Mouse (Mus musculus): ENCODE data around the gene Bax. TPM values are rescaled to one million over a fixed set of nuclear protein-coding genes. Genes with fewer than 3 reads are reported as not detected.

The Bax gene
- polyA plus RNA-seq, 1 experiment: 105 TPM

- H3K36me3 ChIP-seq (ENCODE audit: control insufficient read depth, insufficient read depth, low read length): peaks cover 21% of the 10 kb centered on the region
Measured at GRCm38 (mm10) chr7:45456721-45457203, 9.9 kb downstream of the Bax start.

GRCm38 (mm10) chr7:45455932-45456696 lies 10.6 kb downstream of the Bax start:
- Histone ChIP-seq H3K4me1 (ENCODE audit: control insufficient read depth, insufficient read depth, insufficient read length, low read length) (peaks cover 18% of the 10 kb centered on the region), H3K27me3 (ENCODE audit: control insufficient read depth, insufficient read depth, low read length) (no peaks in the 10 kb centered on the region), H3K27ac (ENCODE audit: insufficient read depth, low read depth, low read length) (no peak overlapping the region), H3K36me3 (ENCODE audit: control insufficient read depth, insufficient read depth, low read length) (peaks cover 21% of the 10 kb centered on the region), H3K4me3 (ENCODE audit: low read depth, low read length) (no peak overlapping the region)
- 83% methylated on average over 13 of the region's 13 CpGs for WGBS
- TF ChIP-seq POLR2A (IDR thresholded peaks at IDR 0.05; ENCODE audit: low read depth, low read length): no peak
- no peak for TF ChIP-seq CTCF (IDR thresholded peaks at IDR 0.05; ENCODE audit: extremely low read depth, insufficient read length, insufficient replicate concordance, low read depth, low read length)

More at GRCm38 (mm10) chr7:45456721-45457203, 9.9 kb downstream of the Bax start:
- WGBS: 43% methylated on average over 9 of the region's 9 CpGs
- Histone ChIP-seq H3K4me3 (ENCODE audit: low read depth, low read length) (no peak overlapping the region), H3K4me1 (ENCODE audit: control insufficient read depth, insufficient read depth, insufficient read length, low read length) (peaks cover 20% of the 10 kb centered on the region), H3K27me3 (ENCODE audit: control insufficient read depth, insufficient read depth, low read length) (no peaks in the 10 kb centered on the region), H3K27ac (ENCODE audit: insufficient read depth, low read depth, low read length) (0 out of 2 replicates have a peak overlapping the region, but pooled peaks have one; percentile 3)
- TF ChIP-seq POLR2A (IDR thresholded peaks at IDR 0.05; ENCODE audit: low read depth, low read length) (no peak), CTCF (IDR thresholded peaks at IDR 0.05; ENCODE audit: extremely low read depth, insufficient read length, insufficient replicate concordance, low read depth, low read length) (no peak)

GRCm38 (mm10) chr7:45454971-45455370 lies 11.7 kb downstream of the Bax start:
- TF ChIP-seq CTCF (IDR thresholded peaks at IDR 0.05; ENCODE audit: extremely low read depth, insufficient read length, insufficient replicate concordance, low read depth, low read length) (no peak), POLR2A (IDR thresholded peaks at IDR 0.05; ENCODE audit: low read depth, low read length) (no peak)
- Histone ChIP-seq H3K4me3 (ENCODE audit: low read depth, low read length) (no peak overlapping the region), H3K4me1 (ENCODE audit: control insufficient read depth, insufficient read depth, insufficient read length, low read length) (peaks cover 7% of the 10 kb centered on the region), H3K27ac (ENCODE audit: insufficient read depth, low read depth, low read length) (no peak overlapping the region), H3K36me3 (ENCODE audit: control insufficient read depth, insufficient read depth, low read length) (peaks cover 21% of the 10 kb centered on the region), H3K27me3 (ENCODE audit: control insufficient read depth, insufficient read depth, low read length) (no peaks in the 10 kb centered on the region)
- 94% methylated on average over 15 of the region's 15 CpGs for WGBS

GRCm38 (mm10) chr7:45451344-45451982 lies 15.2 kb downstream of the Bax start:
- no peak overlapping the region for H3K4me3 ChIP-seq (ENCODE audit: low read depth, low read length)
- no peaks in the 10 kb centered on the region; the same call in 1 of the 2 replicates for H3K4me1 ChIP-seq (ENCODE audit: control insufficient read depth, insufficient read depth, insufficient read length, low read length)
- H3K27ac ChIP-seq (ENCODE audit: insufficient read depth, low read depth, low read length): no peak overlapping the region
- H3K27me3 ChIP-seq (ENCODE audit: control insufficient read depth, insufficient read depth, low read length): no peaks in the 10 kb centered on the region
- peaks cover 1% of the 10 kb centered on the region; the same call in 1 of the 2 replicates for H3K36me3 ChIP-seq (ENCODE audit: control insufficient read depth, insufficient read depth, low read length)
- 61% methylated on average over 23 of the region's 23 CpGs for WGBS
- TF ChIP-seq POLR2A (IDR thresholded peaks at IDR 0.05; ENCODE audit: low read depth, low read length) (no peak), CTCF (IDR thresholded peaks at IDR 0.05; ENCODE audit: extremely low read depth, insufficient read length, insufficient replicate concordance, low read depth, low read length) (peak; percentile 92; the same call in 1 of the 2 replicates)

GRCm38 (mm10) chr7:45449974-45450373 lies 16.7 kb downstream of the Bax start:
- WGBS: 83% methylated on average over 1 of the region's 1 CpGs
- no peaks in the 10 kb centered on the region for H3K4me1 ChIP-seq (ENCODE audit: control insufficient read depth, insufficient read depth, insufficient read length, low read length)
- TF ChIP-seq CTCF (IDR thresholded peaks at IDR 0.05; ENCODE audit: extremely low read depth, insufficient read length, insufficient replicate concordance, low read depth, low read length) (no peak), POLR2A (IDR thresholded peaks at IDR 0.05; ENCODE audit: low read depth, low read length) (no peak)

GRCm38 (mm10) chr7:45447325-45447990 lies 19.2 kb downstream of the Bax start:
- no peaks in the 10 kb centered on the region for H3K4me1 ChIP-seq (ENCODE audit: control insufficient read depth, insufficient read depth, insufficient read length, low read length)
- TF ChIP-seq CTCF (IDR thresholded peaks at IDR 0.05; ENCODE audit: extremely low read depth, insufficient read length, insufficient replicate concordance, low read depth, low read length) (peak; percentile 36; the same call in 1 of the 2 replicates), POLR2A (IDR thresholded peaks at IDR 0.05; ENCODE audit: low read depth, low read length) (no peak)
- no peak overlapping the region for H3K27ac ChIP-seq (ENCODE audit: insufficient read depth, low read depth, low read length)
- 57% methylated on average over 11 of the region's 11 CpGs for WGBS
- H3K27me3 ChIP-seq (ENCODE audit: control insufficient read depth, insufficient read depth, low read length): no peaks in the 10 kb centered on the region
- no peak overlapping the region for H3K4me3 ChIP-seq (ENCODE audit: low read depth, low read length)
- peaks cover 2% of the 10 kb centered on the region for H3K36me3 ChIP-seq (ENCODE audit: control insufficient read depth, insufficient read depth, low read length)

More at GRCm38 (mm10) chr7:45449974-45450373, 16.7 kb downstream of the Bax start:
- no peak overlapping the region for H3K4me3 ChIP-seq (ENCODE audit: low read depth, low read length)
- H3K27ac ChIP-seq (ENCODE audit: insufficient read depth, low read depth, low read length): no peak overlapping the region
- peaks cover 1% of the 10 kb centered on the region; the same call in 1 of the 2 replicates for H3K36me3 ChIP-seq (ENCODE audit: control insufficient read depth, insufficient read depth, low read length)
- H3K27me3 ChIP-seq (ENCODE audit: control insufficient read depth, insufficient read depth, low read length): no peaks in the 10 kb centered on the region
